Mouse (Mus musculus) lung, postnatal 4 days (tissue): ENCODE measurements around the gene Enoph1.

Experiments used
- DNase-seq, 2 experiments: peaks; one replicate each; pipeline ENCODE4 v3.0.0; 2021

Gene Enoph1

DNA sequence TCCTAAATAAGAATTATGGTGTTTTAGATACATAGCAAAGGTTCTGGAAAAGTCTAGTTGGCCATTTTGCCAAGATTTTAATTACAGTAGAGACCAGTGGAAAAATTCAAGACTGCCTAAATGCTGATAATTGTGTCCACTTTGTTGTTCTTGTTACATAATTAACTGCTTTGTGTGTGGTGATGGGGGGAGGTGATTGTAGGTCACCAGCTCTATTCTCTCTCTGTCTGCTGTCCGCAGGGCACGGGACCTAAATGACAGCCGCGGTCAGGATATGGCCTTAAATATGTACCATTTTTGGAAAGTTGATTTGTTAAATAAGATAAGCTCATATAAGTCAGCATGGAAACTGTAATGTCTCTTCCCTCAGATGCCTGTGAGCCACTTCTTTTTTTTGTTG, 1.5 kb downstream of the Enoph1 start:
- DNase-seq, result no peak

- no peak for DNase-seq
Observed at GRCm38 (mm10) chr5:100042467-100042866, 2.7 kb downstream of the Enoph1 start.

GRCm38 (mm10) chr5:100043361-100043760, 3.6 kb downstream of the Enoph1 start:
- peak; percentile 74 to 85 for DNase-seq

- no peak for DNase-seq
Observed at GRCm38 (mm10) chr5:100044030-100044429, 4.2 kb downstream of the Enoph1 start.

DNA sequence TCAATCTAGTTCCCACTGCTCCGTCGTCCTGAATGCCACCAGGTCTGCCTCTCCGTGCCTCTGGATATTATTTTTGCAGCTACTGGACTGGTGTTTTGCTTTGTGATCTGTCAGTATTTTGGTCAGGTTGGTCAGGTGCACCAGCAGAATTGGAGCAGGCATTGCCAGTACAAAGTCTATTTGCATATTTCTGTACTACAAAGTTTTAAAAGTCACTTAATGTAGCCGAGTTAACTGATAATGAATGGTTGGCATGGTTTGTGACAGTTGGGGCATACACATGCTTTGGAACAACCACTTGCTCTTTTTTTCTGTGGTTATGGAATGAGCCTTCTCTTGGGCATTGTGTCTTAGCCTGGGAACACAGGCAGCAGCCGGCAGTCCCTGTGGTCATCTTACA, 4.8 kb downstream of the Enoph1 start:
- DNase-seq, result no peak

DNA sequence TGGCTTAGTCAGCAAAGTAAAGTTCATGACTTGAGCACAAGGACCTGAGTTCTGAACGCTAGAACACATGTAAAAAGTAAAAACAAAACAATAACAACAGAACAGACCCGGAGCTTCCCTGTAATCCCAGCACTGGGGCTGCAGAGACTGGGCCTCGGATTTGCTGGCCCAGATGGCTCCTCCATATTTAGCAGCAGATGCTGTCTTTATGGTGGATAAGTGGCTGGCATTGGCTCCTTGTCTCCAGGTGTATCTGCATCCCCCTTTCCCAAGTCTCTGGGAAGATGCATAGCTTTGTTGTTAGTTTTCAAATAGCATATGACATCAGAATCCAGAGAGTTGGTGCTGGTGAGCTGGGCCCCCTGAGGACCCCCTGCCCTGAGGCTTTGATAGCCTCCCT, 6.3 kb downstream of the Enoph1 start:
- DNase-seq, result no peak

DNA sequence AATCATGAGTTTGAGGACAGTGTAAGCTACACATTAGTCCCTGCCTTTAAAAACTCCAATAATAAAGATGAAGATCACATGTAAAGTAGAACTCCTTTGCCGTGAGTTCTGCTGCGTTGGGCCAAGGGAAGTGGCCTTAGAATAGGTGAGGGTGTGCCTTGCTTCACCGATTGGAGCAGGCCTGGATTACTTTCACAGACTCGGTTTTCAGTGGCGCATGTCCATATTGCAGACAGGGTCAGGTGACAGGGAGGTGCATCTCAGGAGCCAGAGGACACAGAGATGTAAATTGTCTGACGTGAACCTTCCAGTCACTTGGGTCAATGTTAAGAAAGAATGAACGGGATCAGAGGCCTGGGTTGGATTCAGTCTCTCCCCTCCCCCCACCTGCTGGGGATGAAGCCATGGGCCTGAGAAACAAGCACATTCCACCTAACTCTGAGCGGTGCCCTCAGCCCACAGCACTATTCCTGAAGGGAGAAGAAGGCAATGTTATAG, 7.4 kb downstream of the Enoph1 start:
- DNase-seq, result no peak

- DNase-seq, result no peak
Observed at GRCm38 (mm10) chr5:100047871-100048270, 8.1 kb downstream of the Enoph1 start.

GRCm38 (mm10) chr5:100049904-100050303, 10.1 kb downstream of the Enoph1 start:
- no peak for DNase-seq

- peak in 1 of 2 experiments; percentile 7 for DNase-seq
Observed at GRCm38 (mm10) chr5:100052728-100053127, 12.9 kb downstream of the Enoph1 start.

DNA sequence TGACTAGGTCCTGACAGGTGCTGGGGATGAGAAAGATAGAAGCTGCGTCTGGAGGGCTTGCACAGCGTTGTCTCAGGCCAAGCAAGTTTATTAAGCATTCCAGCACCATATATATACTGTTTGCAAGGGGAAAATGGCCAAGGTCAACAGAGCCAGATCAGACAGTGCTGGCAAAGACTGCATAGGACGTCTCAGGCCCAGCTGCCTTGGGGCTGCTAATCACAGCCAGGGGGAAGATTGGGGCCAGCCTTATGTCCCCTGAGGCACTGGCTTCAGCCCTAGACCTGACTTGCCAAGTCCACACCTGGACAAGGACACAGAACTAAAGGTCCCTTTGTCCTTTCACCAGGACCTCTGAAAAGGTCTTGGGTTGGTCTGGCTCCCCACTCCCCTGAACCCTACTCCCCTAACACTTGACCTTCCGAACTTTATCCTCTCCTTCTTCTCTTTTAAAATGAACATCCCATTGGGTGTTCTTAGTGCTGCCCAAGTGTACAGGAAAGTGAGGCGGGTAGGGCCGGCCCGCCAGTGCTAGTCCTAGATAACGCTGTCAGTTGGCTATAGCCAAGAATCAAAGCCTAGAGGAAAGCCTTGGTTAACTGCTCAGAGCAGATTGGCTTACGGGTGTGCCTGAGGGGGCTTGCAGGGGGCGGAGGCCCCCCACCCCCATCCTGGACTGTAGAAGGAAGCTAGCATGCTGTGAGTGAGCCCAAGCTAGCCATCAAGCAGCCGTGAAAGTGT, 15.2 kb downstream of the Enoph1 start:
- no peak for DNase-seq

GRCm38 (mm10) chr5:100055866-100056369, 16.1 kb downstream of the Enoph1 start:
- DNase-seq, result no peak

DNA sequence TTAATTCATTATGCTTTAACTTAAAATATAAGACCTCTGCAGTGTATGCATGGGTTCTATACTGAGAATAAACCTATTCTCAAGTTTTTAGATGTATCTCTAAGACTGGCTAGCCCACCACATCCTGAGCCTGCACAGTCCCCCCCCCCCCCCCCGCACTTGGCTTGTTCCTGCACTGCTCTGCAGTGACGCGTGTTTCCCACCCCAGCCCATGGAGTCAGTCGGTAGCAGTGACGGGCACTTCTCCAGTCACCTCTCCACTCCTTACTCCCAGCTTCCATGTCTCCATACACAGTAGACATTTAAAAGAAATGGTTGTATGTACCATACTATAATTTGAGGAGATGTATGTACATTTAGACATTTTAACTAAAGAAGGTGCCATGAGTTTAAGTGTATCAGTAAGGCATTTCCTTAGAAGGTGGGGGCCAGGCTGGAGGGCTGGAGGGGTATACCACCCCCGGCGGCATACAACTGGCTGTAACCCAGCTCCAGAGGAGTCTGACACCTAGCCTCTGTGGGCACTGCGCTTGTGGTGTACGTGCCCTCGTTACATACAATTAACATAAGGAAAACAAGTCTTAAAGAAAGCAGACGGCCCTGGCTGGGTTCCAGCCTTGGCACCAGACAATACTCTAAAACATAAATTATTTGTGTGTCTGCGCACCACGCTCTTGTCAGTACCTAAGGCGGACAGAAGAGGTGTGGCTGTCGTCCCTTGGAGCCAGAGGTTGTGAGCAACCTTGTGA, 17.9 kb downstream of the Enoph1 start:
- no peak for DNase-seq

GRCm38 (mm10) chr5:100058729-100059128, 18.9 kb downstream of the Enoph1 start:
- no peak for DNase-seq

GRCm38 (mm10) chr5:100059326-100059725, 19.5 kb downstream of the Enoph1 start:
- DNase-seq, result no peak

- no peak for DNase-seq
Observed at GRCm38 (mm10) chr5:100060876-100061275, 21.1 kb downstream of the Enoph1 start.

DNA sequence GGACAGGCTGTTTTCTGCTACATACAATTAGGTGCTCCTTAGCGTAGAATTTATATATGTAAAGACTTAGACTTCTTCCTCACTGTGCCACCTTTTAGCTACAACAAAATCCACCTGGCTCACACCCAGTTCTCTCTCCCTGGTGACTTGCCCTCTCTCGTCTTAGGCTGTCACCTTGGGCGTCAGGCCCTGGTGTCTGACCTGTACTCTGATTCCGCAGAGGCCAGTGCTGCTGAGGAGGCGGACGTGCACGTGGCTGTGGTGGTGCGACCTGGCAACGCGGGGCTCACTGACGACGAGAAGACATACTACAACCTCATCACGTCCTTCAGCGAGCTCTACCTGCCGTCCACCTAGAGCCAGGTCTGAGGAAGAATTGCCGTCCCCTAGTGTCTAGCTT, 27.8 kb downstream of the Enoph1 start:
- no peak for DNase-seq

GRCm38 (mm10) chr5:100069526-100069925, 29.7 kb downstream of the Enoph1 start:
- no peak for DNase-seq

- DNase-seq, result peak; percentile 81 to 87
Observed at GRCm38 (mm10) chr5:100070255-100070654, 30.5 kb downstream of the Enoph1 start.

GRCm38 (mm10) chr5:100071541-100071940, 31.8 kb downstream of the Enoph1 start:
- no peak for DNase-seq

- DNase-seq, result no peak
Observed at GRCm38 (mm10) chr5:100072557-100072956, 32.8 kb downstream of the Enoph1 start.

- no peak for DNase-seq
Observed at GRCm38 (mm10) chr5:100074571-100074970, 34.8 kb downstream of the Enoph1 start.

- DNase-seq, result peak; percentile 14 to 33
Observed at GRCm38 (mm10) chr5:100079040-100079930, 39.5 kb downstream of the Enoph1 start.
